Mouse (Mus musculus) spleen, adult 2 months (tissue): ENCODE data around the gene Slc7a10.

Source experiments
- CTCF ChIP-seq: fragments of 200-500 bp; IDR thresholded peaks from 2 replicates; pipeline ENCODE4 v1.5.1; 2011; ENCODE audit warnings: mild to moderate bottlenecking, inconsistent platforms; ENCODE audit not compliant: insufficient read depth, insufficient read length, insufficient replicate concordance; ENCODE audit errors: extremely low read depth
- POLR2A ChIP-seq: fragments of 200-500 bp; IDR thresholded peaks from 2 replicates; pipeline ENCODE4 v1.6.1; 2011; ENCODE audit warnings: low read depth, low read length, inconsistent platforms

GRCm38 (mm10) chr7:35235308-35235707 is 49.1 kb downstream of the Slc7a10 start:
- TF ChIP-seq CTCF (no peak), POLR2A (no peak)
